Mouse (Mus musculus): Measurements from ENCODE around the gene B4galt5. TPM values are rescaled to one million over a fixed set of nuclear protein-coding genes. Genes with fewer than 3 reads are reported as not detected.

Gene B4galt5
- polyA plus RNA-seq, 1 experiment from 2014 or later = 22.6 TPM

- Histone ChIP-seq H3K27ac (ENCODE audit: low read depth, low read length) (0 out of 2 replicates have a peak overlapping the region, but pooled peaks have one; percentile 12), H3K36me3 (ENCODE audit: control insufficient read depth, insufficient read depth, low read length) (no peaks in the 10 kb centered on the region), H3K4me2 (ENCODE audit: low read length) (no peak overlapping the region), H3K9me3 (ENCODE audit: control insufficient read depth, low read length) (no peaks in the 10 kb centered on the region), H3K4me1 (ENCODE audit: control insufficient read depth, insufficient read depth, low read depth, low read length) (peaks cover 15% of the 10 kb centered on the region), H3K9ac (ENCODE audit: low read depth, low read length) (no peak overlapping the region), H3K4me3 (ENCODE audit: low read length) (no peak overlapping the region), H3K27me3 (replicated peaks; ENCODE audit: control insufficient read depth, insufficient read depth, low read length) (no peaks in the 10 kb centered on the region)
- no peak for ATAC-seq
- 43% methylated on average over 6 of the region's 6 CpGs for WGBS
Measured at GRCm38 (mm10) chr2:167342876-167343275, 6.1 kb downstream of the B4galt5 start.

- H3K4me3 ChIP-seq (ENCODE audit: low read length) = no peak overlapping the region
- 58% methylated on average over 2 of the region's 2 CpGs for WGBS
- H3K4me1 ChIP-seq (ENCODE audit: control insufficient read depth, insufficient read depth, low read depth, low read length) = no peaks in the 10 kb centered on the region; the same call in 1 of the 2 replicates
- H3K4me2 ChIP-seq (ENCODE audit: low read length) = no peak overlapping the region
- no peak for ATAC-seq
- H3K9me3 ChIP-seq (ENCODE audit: control insufficient read depth, low read length) = no peaks in the 10 kb centered on the region
- H3K27ac ChIP-seq (ENCODE audit: low read depth, low read length) = no peak overlapping the region
- H3K9ac ChIP-seq (ENCODE audit: low read depth, low read length) = no peak overlapping the region
- no peaks in the 10 kb centered on the region for H3K36me3 ChIP-seq (ENCODE audit: control insufficient read depth, insufficient read depth, low read length)
- H3K27me3 ChIP-seq (replicated peaks; ENCODE audit: control insufficient read depth, insufficient read depth, low read length) = no peaks in the 10 kb centered on the region
Measured at GRCm38 (mm10) chr2:167337580-167337979, 11.4 kb downstream of the B4galt5 start.

- no peak for ATAC-seq
- WGBS = 60% methylated on average over 3 of the region's 3 CpGs
- no peaks in the 10 kb centered on the region for H3K36me3 ChIP-seq (ENCODE audit: control insufficient read depth, insufficient read depth, low read length)
Measured at GRCm38 (mm10) chr2:167337214-167337512, 11.8 kb downstream of the B4galt5 start.

GRCm38 (mm10) chr2:167336384-167337213, 12.4 kb downstream of the B4galt5 start:
- peak; percentile 58 for ATAC-seq
- no peak overlapping the region for H3K4me3 ChIP-seq (ENCODE audit: low read length)
- H3K4me2 ChIP-seq (ENCODE audit: low read length) = no peak overlapping the region
- H3K27ac ChIP-seq (ENCODE audit: low read depth, low read length) = peak overlapping the region; percentile 26; the same call in 1 of the 2 replicates
- no peaks in the 10 kb centered on the region for H3K9me3 ChIP-seq (ENCODE audit: control insufficient read depth, low read length)
- H3K4me1 ChIP-seq (ENCODE audit: control insufficient read depth, insufficient read depth, low read depth, low read length) = peaks cover 2% of the 10 kb centered on the region
- WGBS = 61% methylated on average over 10 of the region's 10 CpGs
- no peak overlapping the region for H3K9ac ChIP-seq (ENCODE audit: low read depth, low read length)
- H3K27me3 ChIP-seq (replicated peaks; ENCODE audit: control insufficient read depth, insufficient read depth, low read length) = no peaks in the 10 kb centered on the region
- no peaks in the 10 kb centered on the region for H3K36me3 ChIP-seq (ENCODE audit: control insufficient read depth, insufficient read depth, low read length)

More at GRCm38 (mm10) chr2:167337214-167337512, 11.8 kb downstream of the B4galt5 start:
- H3K4me1 ChIP-seq (ENCODE audit: control insufficient read depth, insufficient read depth, low read depth, low read length) = no peaks in the 10 kb centered on the region; the same call in 1 of the 2 replicates
- H3K4me2 ChIP-seq (ENCODE audit: low read length) = no peak overlapping the region
- H3K9me3 ChIP-seq (ENCODE audit: control insufficient read depth, low read length) = no peaks in the 10 kb centered on the region
- H3K4me3 ChIP-seq (ENCODE audit: low read length) = no peak overlapping the region
- H3K27ac ChIP-seq (ENCODE audit: low read depth, low read length) = no peak overlapping the region
- H3K9ac ChIP-seq (ENCODE audit: low read depth, low read length) = no peak overlapping the region
- H3K27me3 ChIP-seq (replicated peaks; ENCODE audit: control insufficient read depth, insufficient read depth, low read length) = no peaks in the 10 kb centered on the region

GRCm38 (mm10) chr2:167335066-167335465, 13.9 kb downstream of the B4galt5 start:
- H3K4me1 ChIP-seq (ENCODE audit: control insufficient read depth, insufficient read depth, low read depth, low read length) = peaks cover 16% of the 10 kb centered on the region
- H3K9ac ChIP-seq (ENCODE audit: low read depth, low read length) = no peak overlapping the region
- H3K4me3 ChIP-seq (ENCODE audit: low read length) = no peak overlapping the region
- H3K4me2 ChIP-seq (ENCODE audit: low read length) = no peak overlapping the region
- no peaks in the 10 kb centered on the region for H3K36me3 ChIP-seq (ENCODE audit: control insufficient read depth, insufficient read depth, low read length)
- no peak overlapping the region for H3K27ac ChIP-seq (ENCODE audit: low read depth, low read length)
- no peaks in the 10 kb centered on the region for H3K27me3 ChIP-seq (replicated peaks; ENCODE audit: control insufficient read depth, insufficient read depth, low read length)
- WGBS = 83% methylated on average over 9 of the region's 9 CpGs
- no peaks in the 10 kb centered on the region for H3K9me3 ChIP-seq (ENCODE audit: control insufficient read depth, low read length)
- no peak for ATAC-seq

GRCm38 (mm10) chr2:167334312-167334711, 14.7 kb downstream of the B4galt5 start:
- no peaks in the 10 kb centered on the region for H3K36me3 ChIP-seq (ENCODE audit: control insufficient read depth, insufficient read depth, low read length)

GRCm38 (mm10) chr2:167333450-167333849, 15.5 kb downstream of the B4galt5 start:
- no peak overlapping the region for H3K9ac ChIP-seq (ENCODE audit: low read depth, low read length)
- no peak overlapping the region for H3K27ac ChIP-seq (ENCODE audit: low read depth, low read length)
- peaks cover 17% of the 10 kb centered on the region for H3K4me1 ChIP-seq (ENCODE audit: control insufficient read depth, insufficient read depth, low read depth, low read length)
- H3K4me3 ChIP-seq (ENCODE audit: low read length) = no peak overlapping the region
- H3K9me3 ChIP-seq (ENCODE audit: control insufficient read depth, low read length) = no peaks in the 10 kb centered on the region
- 60% methylated on average over 6 of the region's 6 CpGs for WGBS
- no peaks in the 10 kb centered on the region for H3K27me3 ChIP-seq (replicated peaks; ENCODE audit: control insufficient read depth, insufficient read depth, low read length)
- H3K36me3 ChIP-seq (ENCODE audit: control insufficient read depth, insufficient read depth, low read length) = no peaks in the 10 kb centered on the region
- no peak overlapping the region for H3K4me2 ChIP-seq (ENCODE audit: low read length)
- no peak for ATAC-seq

More at GRCm38 (mm10) chr2:167334312-167334711, 14.7 kb downstream of the B4galt5 start:
- Histone ChIP-seq H3K4me1 (ENCODE audit: control insufficient read depth, insufficient read depth, low read depth, low read length) (peaks cover 17% of the 10 kb centered on the region), H3K27me3 (replicated peaks; ENCODE audit: control insufficient read depth, insufficient read depth, low read length) (no peaks in the 10 kb centered on the region), H3K9ac (ENCODE audit: low read depth, low read length) (no peak overlapping the region), H3K4me3 (ENCODE audit: low read length) (no peak overlapping the region), H3K9me3 (ENCODE audit: control insufficient read depth, low read length) (no peaks in the 10 kb centered on the region), H3K4me2 (ENCODE audit: low read length) (no peak overlapping the region), H3K27ac (ENCODE audit: low read depth, low read length) (no peak overlapping the region)
- 83% methylated on average over 4 of the region's 4 CpGs for WGBS
- ATAC-seq = no peak

GRCm38 (mm10) chr2:167332336-167332987, 16.5 kb downstream of the B4galt5 start:
- H3K36me3 ChIP-seq (ENCODE audit: control insufficient read depth, insufficient read depth, low read length) = no peaks in the 10 kb centered on the region
- H3K9ac ChIP-seq (ENCODE audit: low read depth, low read length) = no peak overlapping the region
- H3K4me3 ChIP-seq (ENCODE audit: low read length) = no peak overlapping the region
- no peak overlapping the region for H3K4me2 ChIP-seq (ENCODE audit: low read length)
- H3K9me3 ChIP-seq (ENCODE audit: control insufficient read depth, low read length) = no peaks in the 10 kb centered on the region
- peaks cover 17% of the 10 kb centered on the region for H3K4me1 ChIP-seq (ENCODE audit: control insufficient read depth, insufficient read depth, low read depth, low read length)
- H3K27me3 ChIP-seq (replicated peaks; ENCODE audit: control insufficient read depth, insufficient read depth, low read length) = no peaks in the 10 kb centered on the region
- no peak for ATAC-seq
- H3K27ac ChIP-seq (ENCODE audit: low read depth, low read length) = no peak overlapping the region
- WGBS = 78% methylated on average over 7 of the region's 7 CpGs

- Histone ChIP-seq H3K36me3 (ENCODE audit: control insufficient read depth, insufficient read depth, low read length) (no peaks in the 10 kb centered on the region), H3K27me3 (replicated peaks; ENCODE audit: control insufficient read depth, insufficient read depth, low read length) (no peaks in the 10 kb centered on the region), H3K4me1 (ENCODE audit: control insufficient read depth, insufficient read depth, low read depth, low read length) (peaks cover 20% of the 10 kb centered on the region), H3K27ac (ENCODE audit: low read depth, low read length) (peak overlapping the region; percentile 32; the same call in 1 of the 2 replicates), H3K4me3 (ENCODE audit: low read length) (no peak overlapping the region), H3K9ac (ENCODE audit: low read depth, low read length) (no peak overlapping the region), H3K4me2 (ENCODE audit: low read length) (no peak overlapping the region), H3K9me3 (ENCODE audit: control insufficient read depth, low read length) (no peaks in the 10 kb centered on the region)
- WGBS = 13% methylated on average over 5 of the region's 5 CpGs
- peak; percentile 51; the same call in 1 of the 2 replicates for ATAC-seq
Measured at GRCm38 (mm10) chr2:167331432-167331921, 17.5 kb downstream of the B4galt5 start.

All from hindbrain, embryonic 16.5 days (tissue).